Mouse (Mus musculus) thymus, adult 2 months (tissue): ENCODE data around the gene Arfip1.

Experiments
- CTCF ChIP-seq: fragments of 200-500 bp; IDR thresholded peaks from 2 replicates; pipeline ENCODE4 v1.5.1; 2012; ENCODE audit warnings: mild to moderate bottlenecking, control low read depth, low read length, moderate library complexity, borderline replicate concordance; ENCODE audit not compliant: control insufficient read depth, poor library complexity, insufficient read depth; ENCODE audit errors: extremely low read depth
- POLR2A ChIP-seq: fragments of 200-500 bp; IDR thresholded peaks from 2 replicates; pipeline ENCODE4 v1.6.1; 2012; ENCODE audit warnings: mild to moderate bottlenecking, low read length, control low read depth, moderate library complexity; ENCODE audit not compliant: control insufficient read depth, poor library complexity, insufficient read depth; ENCODE audit errors: extremely low read depth

GRCm38 (mm10) chr3:84471146-84471545 is 111.3 kb downstream of the Arfip1 start:
- TF ChIP-seq CTCF (no peak), POLR2A (no peak)
